Mouse (Mus musculus) B cell, adult (primary cell): Measurements from ENCODE around the gene Kcnt1. TPM values are rescaled to one million over a fixed set of nuclear protein-coding genes. Genes with fewer than 3 reads are reported as not detected.

Experiments used
- total RNA-seq: library from RNA; stranded (reverse); gene quantifications from 4 replicates; pipeline ENCODE4 v1.2.4, GENCODE M21; 2023; ENCODE audit not compliant: inconsistent age

The Kcnt1 gene
- not detected in 4 replicates for total RNA-seq

GRCm38 (mm10) chr2:25863337-25864131, at the start of gene Kcnt1:
Kcnt1 (plus strand) TSS chr2:25863734.

GRCm38 (mm10) chr2:25815748-25816147, 47.8 kb upstream of the Kcnt1 start, which contains the start of gene Glt6d1:
Glt6d1 (minus strand) TSS chr2:25815848.

GRCm38 (mm10) chr2:25822806-25823205, 40.7 kb upstream of the Kcnt1 start, which contains the start of gene Lcn9:
Lcn9 (plus strand) TSS chr2:25823153.

GRCm38 (mm10) chr2:25847226-25847625, 16.3 kb upstream of the Kcnt1 start, which contains the start of gene Sohlh1:
Sohlh1 (minus strand) TSS chr2:25847248.

Other genes with a start within 250 kb of the Kcnt1 start
- gene Ccdc183, start 246.1 kb upstream of the Kcnt1 start, total RNA-seq = not detected in 4 replicates
- 0.99 to 2.1 TPM (median 1.3 TPM) in 3 of 4 replicates, not detected in the other for gene Tmem141, start 241.7 kb upstream of the Kcnt1 start, total RNA-seq
- gene Fcna, start 235.7 kb upstream of the Kcnt1 start, total RNA-seq = 4.0 to 8.2 TPM (median 6.6 TPM) in 4 replicates
- not detected in 4 replicates for gene Lcn8, start 210.6 kb upstream of the Kcnt1 start, total RNA-seq
- not detected in 4 replicates for gene Lcn5, start 205.8 kb upstream of the Kcnt1 start, total RNA-seq
- not detected in 4 replicates for gene Lcn6, start 186.9 kb upstream of the Kcnt1 start, total RNA-seq
- gene Lcn10, start 181.0 kb upstream of the Kcnt1 start, total RNA-seq = not detected in 4 replicates
- not detected in 4 replicates for gene Obp2a, start 163.7 kb upstream of the Kcnt1 start, total RNA-seq
- 28.3 to 34.8 TPM (median 29.7 TPM) in 4 replicates for gene Bmyc, start 157.0 kb upstream of the Kcnt1 start, total RNA-seq
- not detected in 4 replicates for gene Obp2b, start 126.7 kb upstream of the Kcnt1 start, total RNA-seq
- gene Lcn3, start 98.2 kb upstream of the Kcnt1 start, total RNA-seq = not detected in 4 replicates
- not detected in 4 replicates for gene Lcn11, start 86.7 kb upstream of the Kcnt1 start, total RNA-seq
- gene Gm13539, start 81.5 kb upstream of the Kcnt1 start, total RNA-seq = not detected in 4 replicates
- not detected in 4 replicates for gene Glt6d1, start 47.9 kb upstream of the Kcnt1 start, total RNA-seq
- gene Lcn9, start 40.6 kb upstream of the Kcnt1 start, total RNA-seq = not detected in 4 replicates
- not detected in 4 replicates for gene Sohlh1, start 16.5 kb upstream of the Kcnt1 start, total RNA-seq
- 33.8 to 58.3 TPM (median 44.4 TPM) in 4 replicates for gene Camsap1, start 119.5 kb downstream of the Kcnt1 start, total RNA-seq
- 30.1 to 38.0 TPM (median 33.7 TPM) in 4 replicates for gene Ubac1, start 158.0 kb downstream of the Kcnt1 start, total RNA-seq